Comparison of ENCODE assay signal across 8 mouse cellular contexts in genomic region chr9:108809188-108809587, GRCm38 (mm10). TPM values are rescaled to one million over a fixed set of nuclear protein-coding genes. Genes with fewer than 3 reads are reported as not detected.
DNase-seq lines count a peak whose midpoint lies in the region; ATAC-seq and TF ChIP-seq lines count a peak whose summit lies in the region.

No protein-coding gene starts in this region.

- ATAC-seq in forebrain, embryonic 11.5 days (replicated peaks; ENCODE audit: low FRiP score) = no peak
- no peak for ATAC-seq in hindbrain, embryonic 14.5 days (ENCODE audit: low FRiP score)
- no peak for ATAC-seq in liver, embryonic 14.5 days (ENCODE audit: insufficient read depth)
- ATAC-seq in neural tube, embryonic 13.5 days (ENCODE audit: low read depth) = no peak

- no peak for TF ChIP-seq EP300 in liver, embryonic 14.5 days (IDR thresholded peaks at IDR 0.05; ENCODE audit: low read depth)

- peak; percentile 29 for DNase-seq in NIH3T3 (ENCODE audit: low read depth)
- DNase-seq in forebrain, embryonic 11.5 days (ENCODE audit: low spot score) = no peak
- no peak for DNase-seq in hindbrain, embryonic 14.5 days (ENCODE audit: low spot score)
- no peak for DNase-seq in liver, embryonic 14.5 days (ENCODE audit: low read depth in 3 of 3, low spot score in 3 of 3)
- DNase-seq in urinary bladder, postnatal 14 days (ENCODE audit: low spot score) = no peak
- no peak for DNase-seq in yolk sac, embryonic 10.5 days (ENCODE audit: low spot score)
- DNase-seq in layer of hippocampus, postnatal 36 days = no peak

- no peaks in the 10 kb centered on the region for H3K27me3 ChIP-seq in forebrain, embryonic 11.5 days (ENCODE audit: control insufficient read depth, insufficient read depth, low read length)
- no peaks in the 10 kb centered on the region for H3K27me3 ChIP-seq in hindbrain, embryonic 14.5 days (ENCODE audit: control insufficient read depth, insufficient read depth, low read length)
- H3K27me3 ChIP-seq in liver, embryonic 14.5 days (ENCODE audit: control insufficient read depth, insufficient read depth, low read length) = no peaks in the 10 kb centered on the region
- H3K27me3 ChIP-seq in neural tube, embryonic 13.5 days = no peaks in the 10 kb centered on the region

- H3K4me1 ChIP-seq in forebrain, embryonic 11.5 days (replicated peaks; ENCODE audit: control insufficient read depth, insufficient read depth, low read length) = peaks cover 6% of the 10 kb centered on the region; the same call in 1 of the 2 replicates
- H3K4me1 ChIP-seq in hindbrain, embryonic 14.5 days (replicated peaks; ENCODE audit: control insufficient read depth, insufficient read depth, low read length) = peaks cover 15% of the 10 kb centered on the region
- H3K4me1 ChIP-seq in liver, embryonic 14.5 days (replicated peaks; ENCODE audit: control insufficient read depth in 2 of 2, insufficient read depth in 2 of 2, low read length in 1 of 2) = peaks cover 33 to 40% of the 10 kb centered on the region in 2 experiments
- peaks cover 23% of the 10 kb centered on the region for H3K4me1 ChIP-seq in neural tube, embryonic 13.5 days (replicated peaks)

- H3K9me3 ChIP-seq in forebrain, embryonic 11.5 days (ENCODE audit: control insufficient read depth, low read length) = no peaks in the 10 kb centered on the region
- no peaks in the 10 kb centered on the region for H3K9me3 ChIP-seq in hindbrain, embryonic 14.5 days (ENCODE audit: control insufficient read depth, low read length)
- no peaks in the 10 kb centered on the region for H3K9me3 ChIP-seq in liver, embryonic 14.5 days (ENCODE audit: control insufficient read depth, low read length)
- no peaks in the 10 kb centered on the region for H3K9me3 ChIP-seq in neural tube, embryonic 13.5 days

- H3K9ac ChIP-seq in forebrain, embryonic 11.5 days (ENCODE audit: low read length) = no peak overlapping the region
- H3K9ac ChIP-seq in hindbrain, embryonic 14.5 days = peak overlapping the region; percentile 80
- H3K9ac ChIP-seq in liver, embryonic 14.5 days (replicated peaks) = peak overlapping the region; percentile 82
- peak overlapping the region; percentile 92 for H3K9ac ChIP-seq in neural tube, embryonic 13.5 days

- no peak overlapping the region for H3K27ac ChIP-seq in forebrain, embryonic 11.5 days (ENCODE audit: low read depth, low read length)
- H3K27ac ChIP-seq in hindbrain, embryonic 14.5 days = no peak overlapping the region
- no peak overlapping the region for H3K27ac ChIP-seq in liver, embryonic 14.5 days
- H3K27ac ChIP-seq in neural tube, embryonic 13.5 days (replicated peaks) = no peak overlapping the region

- TF ChIP-seq CTCF in liver, embryonic 14.5 days (IDR thresholded peaks at IDR 0.05; ENCODE audit: low read depth) = no peak

- peaks cover 10% of the 10 kb centered on the region for H3K36me3 ChIP-seq in forebrain, embryonic 11.5 days (ENCODE audit: control insufficient read depth, insufficient read depth, low read length)
- peaks cover 75% of the 10 kb centered on the region for H3K36me3 ChIP-seq in hindbrain, embryonic 14.5 days (replicated peaks; ENCODE audit: control insufficient read depth, insufficient read depth)
- peaks cover 25% of the 10 kb centered on the region for H3K36me3 ChIP-seq in liver, embryonic 14.5 days (replicated peaks; ENCODE audit: control insufficient read depth, insufficient read depth, low read depth)
- H3K36me3 ChIP-seq in neural tube, embryonic 13.5 days = peaks cover 68% of the 10 kb centered on the region

- peak overlapping the region; percentile 69; the same call in 1 of the 2 replicates for H3K4me3 ChIP-seq in forebrain, embryonic 11.5 days (ENCODE audit: low read depth, low read length)
- H3K4me3 ChIP-seq in hindbrain, embryonic 14.5 days (replicated peaks; ENCODE audit: low read length) = peak overlapping the region; percentile 77
- H3K4me3 ChIP-seq in liver, embryonic 14.5 days (ENCODE audit: insufficient read depth in 1 of 2, low read depth in 2 of 2, low read length in 2 of 2) = peak overlapping the region in 1 of 2 experiments; percentile 85; a peak in 2 of 4 replicates
- peak overlapping the region; percentile 78 for H3K4me3 ChIP-seq in neural tube, embryonic 13.5 days

- WGBS in forebrain, embryonic 11.5 days = 70% methylated on average over 5 of the region's 5 CpGs
- 70% methylated on average over 5 of the region's 5 CpGs for WGBS in hindbrain, embryonic 14.5 days
- 27% methylated on average over 5 of the region's 5 CpGs for WGBS in liver, embryonic 14.5 days (ENCODE audit: insufficient replicate concordance)
- WGBS in neural tube, embryonic 13.5 days = 67% methylated on average over 5 of the region's 5 CpGs

- H3K4me2 ChIP-seq in forebrain, embryonic 11.5 days (ENCODE audit: low read depth, low read length, severe bottlenecking) = peak overlapping the region; percentile 77
- H3K4me2 ChIP-seq in hindbrain, embryonic 14.5 days (replicated peaks) = peak overlapping the region; percentile 93
- peak overlapping the region; percentile 100 for H3K4me2 ChIP-seq in liver, embryonic 14.5 days (ENCODE audit: low read depth)
- peak overlapping the region; percentile 79 for H3K4me2 ChIP-seq in neural tube, embryonic 13.5 days

RNA-seq across cellular contexts. Expression of gene Nckipsd, which starts 1.0 kb away (rescaled TPM):
- 14.4 and 22.0 TPM in 2 replicates for polyA plus RNA-seq in forebrain, embryonic 11.5 days (2014; fragmentation: Nextera tagmentation; extraction: Ambion mirVana)
- 28.5 and 29.6 TPM in 2 replicates for polyA plus RNA-seq in hindbrain, embryonic 14.5 days (2014; fragmentation: Nextera tagmentation; extraction: Ambion mirVana)
- polyA plus RNA-seq in liver, embryonic 14.5 days (2012; rRNA removed) = 3.4 and 4.0 TPM in 2 replicates
- 3.2 TPM in 2 replicates for polyA plus RNA-seq in liver, embryonic 14.5 days (2014; fragmentation: Nextera tagmentation; extraction: Ambion mirVana)
- polyA plus RNA-seq in neural tube, embryonic 13.5 days (2015; fragmentation: Nextera tagmentation; extraction: Ambion mirVana) = 20.7 and 23.9 TPM in 2 replicates
- total RNA-seq in layer of hippocampus, postnatal 36 days (2021) = 10 to 100 TPM; 70.3 TPM

RNA-seq across cellular contexts. Expression of gene Celsr3, which starts 16.9 kb away (rescaled TPM):
- polyA plus RNA-seq in forebrain, embryonic 11.5 days (2014; fragmentation: Nextera tagmentation; extraction: Ambion mirVana) = 6.9 and 9.4 TPM in 2 replicates
- 15.4 and 16.0 TPM in 2 replicates for polyA plus RNA-seq in hindbrain, embryonic 14.5 days (2014; fragmentation: Nextera tagmentation; extraction: Ambion mirVana)
- polyA plus RNA-seq in liver, embryonic 14.5 days (2012; rRNA removed) = 0.19 and 0.27 TPM in 2 replicates
- polyA plus RNA-seq in liver, embryonic 14.5 days (2014; fragmentation: Nextera tagmentation; extraction: Ambion mirVana) = 0.01 and 0.06 TPM in 2 replicates
- 12.1 and 12.2 TPM in 2 replicates for polyA plus RNA-seq in neural tube, embryonic 13.5 days (2015; fragmentation: Nextera tagmentation; extraction: Ambion mirVana)
- 10 to 100 TPM; 60.6 to 73.4 TPM for total RNA-seq in layer of hippocampus, postnatal 36 days (2021)

RNA-seq across cellular contexts. Expression of gene Ip6k2, which starts 25.6 kb away (rescaled TPM):
- polyA plus RNA-seq in forebrain, embryonic 11.5 days (2014; fragmentation: Nextera tagmentation; extraction: Ambion mirVana) = 96.6 and 108 TPM in 2 replicates
- polyA plus RNA-seq in hindbrain, embryonic 14.5 days (2014; fragmentation: Nextera tagmentation; extraction: Ambion mirVana) = 202 and 238 TPM in 2 replicates
- polyA plus RNA-seq in liver, embryonic 14.5 days (2012; rRNA removed) = 27.7 and 29.2 TPM in 2 replicates
- 10.4 and 11.7 TPM in 2 replicates for polyA plus RNA-seq in liver, embryonic 14.5 days (2014; fragmentation: Nextera tagmentation; extraction: Ambion mirVana)
- 183 and 204 TPM in 2 replicates for polyA plus RNA-seq in neural tube, embryonic 13.5 days (2015; fragmentation: Nextera tagmentation; extraction: Ambion mirVana)
- 100 to 1,000 TPM; 233 to 259 TPM for total RNA-seq in layer of hippocampus, postnatal 36 days (2021)

RNA-seq across cellular contexts. Expression of gene Slc26a6, which starts 43.9 kb away (rescaled TPM):
- polyA plus RNA-seq in forebrain, embryonic 11.5 days (2014; fragmentation: Nextera tagmentation; extraction: Ambion mirVana) = 12.6 and 12.7 TPM in 2 replicates
- 19.1 and 21.5 TPM in 2 replicates for polyA plus RNA-seq in hindbrain, embryonic 14.5 days (2014; fragmentation: Nextera tagmentation; extraction: Ambion mirVana)
- 4.1 and 4.6 TPM in 2 replicates for polyA plus RNA-seq in liver, embryonic 14.5 days (2012; rRNA removed)
- 5.9 and 7.0 TPM in 2 replicates for polyA plus RNA-seq in liver, embryonic 14.5 days (2014; fragmentation: Nextera tagmentation; extraction: Ambion mirVana)
- 12.7 and 13.5 TPM in 2 replicates for polyA plus RNA-seq in neural tube, embryonic 13.5 days (2015; fragmentation: Nextera tagmentation; extraction: Ambion mirVana)
- total RNA-seq in layer of hippocampus, postnatal 36 days (2021) = 10 to 100 TPM; 17.9 to 23.1 TPM
